Mouse (Mus musculus): ENCODE data around the gene P2ry13.

- TF ChIP-seq TAL1 (IDR thresholded peaks at IDR 0.05; ENCODE audit: low read length) (no peak), GATA1 (IDR thresholded peaks at IDR 0.05; ENCODE audit: low read length) (no peak)
These were observed 50.2 kb downstream of the P2ry13 start for GRCm38 (mm10) chr3:59160465-59160864.
